Mouse (Mus musculus) E14TG2a.4 (cell line): ENCODE results near the gene Fus.

Source experiments
- H3K27me3 ChIP-seq: 2 replicates; pipeline ENCODE4 v1.6.1; 2014; ENCODE audit warnings: low read length, control low read depth; ENCODE audit not compliant: insufficient read depth
- H3K36me3 ChIP-seq: 2 replicates; pipeline ENCODE4 v1.6.1; 2014; ENCODE audit warnings: low read length, control low read depth; ENCODE audit not compliant: insufficient read depth
- H3K4me1 ChIP-seq: replicated peaks from 2 replicates; pipeline ENCODE4 v1.6.1; 2014; ENCODE audit warnings: low read depth, low read length, control low read depth
- H3K4me3 ChIP-seq: replicated peaks from 2 replicates; pipeline ENCODE4 v1.5.1; 2014; ENCODE audit warnings: mild to moderate bottlenecking, low read length
- H3K9me3 ChIP-seq: 2 replicates; pipeline ENCODE4 v1.6.1; 2014; ENCODE audit warnings: low read length, control low read depth
- CTCF ChIP-seq: conservative IDR thresholded peaks from 2 replicates; pipeline ENCODE4 v1.5.1; 2014; ENCODE audit warnings: low read length
- NANOG ChIP-seq: IDR thresholded peaks from 2 replicates; pipeline ENCODE4 v1.6.1; 2014; ENCODE audit warnings: borderline replicate concordance, low read length, mixed read lengths
- POU5F1 ChIP-seq: IDR thresholded peaks from 2 replicates; pipeline ENCODE4 v1.6.1; 2014; ENCODE audit warnings: low read length, borderline replicate concordance

The Fus gene

GRCm38 (mm10) chr7:127926846-127927245 is 40.4 kb upstream of the Fus start:
- Histone ChIP-seq H3K4me3 (no peak overlapping the region), H3K36me3 (peaks cover 61% of the 10 kb centered on the region), H3K27me3 (peaks cover 2% of the 10 kb centered on the region; the same call in 1 of the 2 replicates), H3K9me3 (peaks cover 39% of the 10 kb centered on the region), H3K4me1 (peaks cover 66% of the 10 kb centered on the region)
- TF ChIP-seq POU5F1 (no peak), NANOG (no peak), CTCF (no peak)

GRCm38 (mm10) chr7:127927726-127928125 is 39.5 kb upstream of the Fus start:
- Histone ChIP-seq H3K36me3 (peaks cover 53% of the 10 kb centered on the region), H3K27me3 (peaks cover 2% of the 10 kb centered on the region; the same call in 1 of the 2 replicates), H3K9me3 (peaks cover 30% of the 10 kb centered on the region), H3K4me1 (peaks cover 74% of the 10 kb centered on the region), H3K4me3 (no peak overlapping the region)
- TF ChIP-seq CTCF: no peak
- no peak for TF ChIP-seq POU5F1

GRCm38 (mm10) chr7:127928596-127928995 is 38.7 kb upstream of the Fus start:
- peaks cover 21% of the 10 kb centered on the region for H3K9me3 ChIP-seq
- TF ChIP-seq POU5F1 (no peak), CTCF (no peak), NANOG (no peak)
- H3K4me3 ChIP-seq: peak overlapping the region; percentile 75; the same call in 1 of the 2 replicates
- peaks cover 2% of the 10 kb centered on the region; the same call in 1 of the 2 replicates for H3K27me3 ChIP-seq
- H3K36me3 ChIP-seq: peaks cover 44% of the 10 kb centered on the region
- peaks cover 83% of the 10 kb centered on the region for H3K4me1 ChIP-seq

- Histone ChIP-seq H3K36me3 (peaks cover 31% of the 10 kb centered on the region), H3K9me3 (peaks cover 8% of the 10 kb centered on the region), H3K4me1 (peaks cover 94% of the 10 kb centered on the region), H3K4me3 (peak within 1 kb of the TSS; percentile 75), H3K27me3 (peaks cover 2% of the 10 kb centered on the region; the same call in 1 of the 2 replicates)
- no peak for TF ChIP-seq POU5F1
- TF ChIP-seq CTCF: no peak
- no peak for TF ChIP-seq NANOG
Observed at GRCm38 (mm10) chr7:127929923-127930322, 37.3 kb upstream of the Fus start, which contains the start of gene Prss8. Gene Prss8 (minus strand): TSS chr7:127930104.

- Histone ChIP-seq H3K36me3 (peaks cover 23% of the 10 kb centered on the region), H3K27me3 (peaks cover 2% of the 10 kb centered on the region; the same call in 1 of the 2 replicates), H3K4me3 (peak overlapping the region; percentile 75; the same call in 1 of the 2 replicates), H3K9me3 (peaks cover 6% of the 10 kb centered on the region; the same call in 1 of the 2 replicates), H3K4me1 (peaks cover 89% of the 10 kb centered on the region)
- TF ChIP-seq NANOG (no peak), POU5F1 (no peak), CTCF (no peak)
Observed at GRCm38 (mm10) chr7:127930636-127931035, 36.6 kb upstream of the Fus start.

- peaks cover 14% of the 10 kb centered on the region for H3K36me3 ChIP-seq
Observed at GRCm38 (mm10) chr7:127931351-127932135, 35.7 kb upstream of the Fus start.

GRCm38 (mm10) chr7:127932273-127933031 is 34.8 kb upstream of the Fus start:
- peaks cover 87% of the 10 kb centered on the region for H3K4me1 ChIP-seq
- H3K9me3 ChIP-seq: peaks cover 4% of the 10 kb centered on the region; the same call in 1 of the 2 replicates
- TF ChIP-seq POU5F1 (no peak), CTCF (peak; percentile 26; the same call in 1 of the 2 replicates), NANOG (peak; percentile 73)
- peak overlapping the region; percentile 94 for H3K4me3 ChIP-seq
- peaks cover 2% of the 10 kb centered on the region; the same call in 1 of the 2 replicates for H3K27me3 ChIP-seq
- peaks cover 5% of the 10 kb centered on the region for H3K36me3 ChIP-seq

More at GRCm38 (mm10) chr7:127931351-127932135, 35.7 kb upstream of the Fus start:
- H3K9me3 ChIP-seq: peaks cover 6% of the 10 kb centered on the region; the same call in 1 of the 2 replicates
- H3K4me1 ChIP-seq: peaks cover 88% of the 10 kb centered on the region
- TF ChIP-seq CTCF: no peak
- no peak for TF ChIP-seq NANOG
- no peak for TF ChIP-seq POU5F1
- H3K4me3 ChIP-seq: peak overlapping the region; percentile 94
- peaks cover 2% of the 10 kb centered on the region; the same call in 1 of the 2 replicates for H3K27me3 ChIP-seq

- no peaks in the 10 kb centered on the region for H3K9me3 ChIP-seq
- TF ChIP-seq NANOG: no peak
- no peak for TF ChIP-seq CTCF
- no peak for TF ChIP-seq POU5F1
- peak overlapping the region; percentile 94 for H3K4me3 ChIP-seq
- H3K36me3 ChIP-seq: no peaks in the 10 kb centered on the region
- peaks cover 72% of the 10 kb centered on the region for H3K4me1 ChIP-seq
- H3K27me3 ChIP-seq: peaks cover 2% of the 10 kb centered on the region; the same call in 1 of the 2 replicates
Observed at GRCm38 (mm10) chr7:127934075-127934474, 33.2 kb upstream of the Fus start.
